Mouse (Mus musculus): ENCODE results near the gene Slit2.
A peak's percentile ranks its signal among the peaks of the same experiment; 100 is the strongest.

DNA sequence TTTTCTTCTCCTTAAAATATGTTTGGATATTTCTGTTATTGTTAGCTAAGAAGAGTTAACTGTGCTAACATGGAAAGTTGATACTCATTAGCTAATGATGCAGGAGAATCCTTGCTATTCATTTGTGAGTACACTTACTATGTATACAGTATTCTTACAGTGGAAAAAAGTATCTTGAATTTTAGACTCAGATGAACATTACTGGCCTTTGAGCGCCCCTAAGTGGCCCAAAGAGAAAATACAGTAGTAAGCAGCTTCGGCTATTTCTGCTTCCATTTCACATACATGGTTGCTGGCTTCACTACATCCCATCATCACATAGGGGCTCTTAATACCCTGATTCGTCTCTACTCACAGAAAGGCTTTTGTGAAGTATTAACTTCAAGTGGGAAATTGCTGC lies 153.6 kb downstream of the Slit2 start:
- TF ChIP-seq CTCF (IDR thresholded peaks at IDR 0.05; ENCODE audit: low read depth) (peak; percentile 74), EP300 (optimal IDR thresholded peaks at IDR 0.05) (no peak)

All from stomach, postnatal 0 days (tissue).